Mouse (Mus musculus): Measurements from ENCODE around the gene Arf1. TPM values are rescaled to one million over a fixed set of nuclear protein-coding genes. Genes with fewer than 3 reads are reported as not detected.

Arf1 gene
- polyA plus RNA-seq, 1 experiment, result 414 TPM

- no peak overlapping the region for H3K27ac ChIP-seq (ENCODE audit: insufficient read depth, low read length)
- no peaks in the 10 kb centered on the region for H3K4me1 ChIP-seq (ENCODE audit: control insufficient read depth, insufficient read depth, low read length)
- H3K4me3 ChIP-seq (ENCODE audit: insufficient read depth, low read length), result no peak overlapping the region
- TF ChIP-seq POLR2A (IDR thresholded peaks at IDR 0.05; ENCODE audit: low read depth, low read length) (no peak), CTCF (IDR thresholded peaks at IDR 0.05; ENCODE audit: borderline replicate concordance, insufficient read depth, low read length) (no peak)
These were observed 31.8 kb downstream of the Arf1 start for GRCm38 (mm10) chr11:59196230-59196629.

GRCm38 (mm10) chr11:59192059-59192386 is 36.0 kb downstream of the Arf1 start, which contains the start of gene Guk1:
Guk1 (minus strand) TSS chr11:59192212.
- no peak for TF ChIP-seq POLR2A (IDR thresholded peaks at IDR 0.05; ENCODE audit: low read depth, low read length)
- TF ChIP-seq CTCF (IDR thresholded peaks at IDR 0.05; ENCODE audit: borderline replicate concordance, insufficient read depth, low read length), result no peak
- H3K4me1 ChIP-seq (ENCODE audit: control insufficient read depth, insufficient read depth, low read length), result no peaks in the 10 kb centered on the region
- peak within 1 kb of the TSS; percentile 61 for H3K4me3 ChIP-seq (ENCODE audit: insufficient read depth, low read length)
- H3K27ac ChIP-seq (ENCODE audit: insufficient read depth, low read length), result peak within 1 kb of the TSS; percentile 55

- Histone ChIP-seq H3K4me1 (ENCODE audit: control insufficient read depth, insufficient read depth, low read length) (no peaks in the 10 kb centered on the region), H3K27ac (ENCODE audit: insufficient read depth, low read length) (peak overlapping the region; percentile 55), H3K4me3 (ENCODE audit: insufficient read depth, low read length) (peak overlapping the region; percentile 61)
- no peak for TF ChIP-seq CTCF (IDR thresholded peaks at IDR 0.05; ENCODE audit: borderline replicate concordance, insufficient read depth, low read length)
- peak; percentile 97 for TF ChIP-seq POLR2A (IDR thresholded peaks at IDR 0.05; ENCODE audit: low read depth, low read length)
These were observed 36.6 kb downstream of the Arf1 start for GRCm38 (mm10) chr11:59191231-59192058.

- TF ChIP-seq POLR2A (IDR thresholded peaks at IDR 0.05; ENCODE audit: low read depth, low read length), result no peak
- TF ChIP-seq CTCF (IDR thresholded peaks at IDR 0.05; ENCODE audit: borderline replicate concordance, insufficient read depth, low read length), result no peak
- Histone ChIP-seq H3K27ac (ENCODE audit: insufficient read depth, low read length) (no peak overlapping the region), H3K4me1 (ENCODE audit: control insufficient read depth, insufficient read depth, low read length) (peaks cover 4% of the 10 kb centered on the region; the same call in 1 of the 2 replicates), H3K4me3 (ENCODE audit: insufficient read depth, low read length) (no peak overlapping the region)
These were observed 40.4 kb downstream of the Arf1 start for GRCm38 (mm10) chr11:59187706-59188105.

GRCm38 (mm10) chr11:59185490-59185889 is 42.6 kb downstream of the Arf1 start:
- H3K4me3 ChIP-seq (ENCODE audit: insufficient read depth, low read length), result no peak overlapping the region
- TF ChIP-seq POLR2A (IDR thresholded peaks at IDR 0.05; ENCODE audit: low read depth, low read length), result no peak
- TF ChIP-seq CTCF (IDR thresholded peaks at IDR 0.05; ENCODE audit: borderline replicate concordance, insufficient read depth, low read length), result no peak
- no peak overlapping the region for H3K27ac ChIP-seq (ENCODE audit: insufficient read depth, low read length)
- peaks cover 4% of the 10 kb centered on the region; the same call in 1 of the 2 replicates for H3K4me1 ChIP-seq (ENCODE audit: control insufficient read depth, insufficient read depth, low read length)

- no peak for TF ChIP-seq POLR2A (IDR thresholded peaks at IDR 0.05; ENCODE audit: low read depth, low read length)
- TF ChIP-seq CTCF (IDR thresholded peaks at IDR 0.05; ENCODE audit: borderline replicate concordance, insufficient read depth, low read length), result peak; percentile 77; the same call in 1 of the 2 replicates
- H3K27ac ChIP-seq (ENCODE audit: insufficient read depth, low read length), result no peak overlapping the region
- peaks cover 4% of the 10 kb centered on the region; the same call in 1 of the 2 replicates for H3K4me1 ChIP-seq (ENCODE audit: control insufficient read depth, insufficient read depth, low read length)
- H3K4me3 ChIP-seq (ENCODE audit: insufficient read depth, low read length), result no peak overlapping the region
These were observed 44.2 kb downstream of the Arf1 start for GRCm38 (mm10) chr11:59183821-59184220.

GRCm38 (mm10) chr11:59182864-59183331 is 45.2 kb downstream of the Arf1 start, which contains the start of gene Gjc2:
Gjc2 (minus strand) TSS chr11:59183213.
- no peak within 1 kb of the TSS for H3K4me3 ChIP-seq (ENCODE audit: insufficient read depth, low read length)
- H3K4me1 ChIP-seq (ENCODE audit: control insufficient read depth, insufficient read depth, low read length), result peaks cover 4% of the 10 kb centered on the region; the same call in 1 of the 2 replicates
- H3K27ac ChIP-seq (ENCODE audit: insufficient read depth, low read length), result no peak within 1 kb of the TSS; the same call in 1 of the 2 replicates
- no peak for TF ChIP-seq POLR2A (IDR thresholded peaks at IDR 0.05; ENCODE audit: low read depth, low read length)
- no peak for TF ChIP-seq CTCF (IDR thresholded peaks at IDR 0.05; ENCODE audit: borderline replicate concordance, insufficient read depth, low read length)

GRCm38 (mm10) chr11:59176921-59177320 is 51.1 kb downstream of the Arf1 start:
- no peak overlapping the region for H3K4me3 ChIP-seq (ENCODE audit: insufficient read depth, low read length)
- no peak for TF ChIP-seq CTCF (IDR thresholded peaks at IDR 0.05; ENCODE audit: borderline replicate concordance, insufficient read depth, low read length)
- TF ChIP-seq POLR2A (IDR thresholded peaks at IDR 0.05; ENCODE audit: low read depth, low read length), result no peak

GRCm38 (mm10) chr11:59176475-59176874 is 51.6 kb downstream of the Arf1 start:
- Histone ChIP-seq H3K4me1 (ENCODE audit: control insufficient read depth, insufficient read depth, low read length) (no peaks in the 10 kb centered on the region), H3K4me3 (ENCODE audit: insufficient read depth, low read length) (no peak overlapping the region), H3K27ac (ENCODE audit: insufficient read depth, low read length) (no peak overlapping the region)
- TF ChIP-seq POLR2A (IDR thresholded peaks at IDR 0.05; ENCODE audit: low read depth, low read length) (no peak), CTCF (IDR thresholded peaks at IDR 0.05; ENCODE audit: borderline replicate concordance, insufficient read depth, low read length) (no peak)

More at GRCm38 (mm10) chr11:59176921-59177320, 51.1 kb downstream of the Arf1 start:
- Histone ChIP-seq H3K27ac (ENCODE audit: insufficient read depth, low read length) (no peak overlapping the region), H3K4me1 (ENCODE audit: control insufficient read depth, insufficient read depth, low read length) (no peaks in the 10 kb centered on the region)
